Mouse (Mus musculus): ENCODE data around the gene Shq1.
A peak's percentile ranks its signal among the peaks of the same experiment; 100 is the strongest.

Gene Shq1

DNA sequence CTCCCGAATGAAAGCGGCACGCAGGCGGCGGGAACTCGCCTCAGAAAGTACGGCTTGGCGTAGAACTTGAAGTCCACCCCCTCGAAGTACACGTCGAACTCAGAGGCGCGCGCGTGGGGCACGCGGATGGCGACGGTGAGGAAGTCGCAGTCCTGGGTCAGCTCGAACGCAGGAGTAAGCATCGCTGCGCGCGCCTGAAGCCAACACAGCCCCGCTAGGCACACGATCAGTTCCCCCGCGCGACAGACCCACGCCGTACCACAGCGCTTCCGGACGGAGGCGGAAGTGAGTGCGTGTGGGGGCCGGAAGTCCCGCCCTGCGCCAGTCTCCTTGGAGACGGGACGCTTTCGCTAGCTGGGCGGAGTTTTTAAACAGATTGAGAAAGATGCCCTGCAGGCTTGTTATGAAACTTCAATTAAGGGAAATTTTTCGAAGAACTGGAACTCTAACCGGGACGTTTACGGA, at the start of gene Shq1:
Shq1 (minus strand) TSS at position 278 of the 465 bp plus-strand sequence.
- peak; percentile 84 for DNase-seq

- DNase-seq, result no peak
These were observed 49.1 kb upstream of the Shq1 start for GRCm38 (mm10) chr6:100720098-100720501.

- DNase-seq, result no peak
These were observed 45.9 kb upstream of the Shq1 start for GRCm38 (mm10) chr6:100716817-100717216.

- no peak for DNase-seq
These were observed 45.2 kb upstream of the Shq1 start for GRCm38 (mm10) chr6:100716152-100716551.

- DNase-seq, result no peak
These were observed 44.4 kb upstream of the Shq1 start for GRCm38 (mm10) chr6:100715296-100715828.

- DNase-seq, result no peak
These were observed 39.9 kb upstream of the Shq1 start for GRCm38 (mm10) chr6:100710866-100711265.

GRCm38 (mm10) chr6:100710170-100710569, 39.2 kb upstream of the Shq1 start:
- no peak for DNase-seq

- DNase-seq, result no peak
These were observed 38.5 kb upstream of the Shq1 start for GRCm38 (mm10) chr6:100709483-100709882.

DNA sequence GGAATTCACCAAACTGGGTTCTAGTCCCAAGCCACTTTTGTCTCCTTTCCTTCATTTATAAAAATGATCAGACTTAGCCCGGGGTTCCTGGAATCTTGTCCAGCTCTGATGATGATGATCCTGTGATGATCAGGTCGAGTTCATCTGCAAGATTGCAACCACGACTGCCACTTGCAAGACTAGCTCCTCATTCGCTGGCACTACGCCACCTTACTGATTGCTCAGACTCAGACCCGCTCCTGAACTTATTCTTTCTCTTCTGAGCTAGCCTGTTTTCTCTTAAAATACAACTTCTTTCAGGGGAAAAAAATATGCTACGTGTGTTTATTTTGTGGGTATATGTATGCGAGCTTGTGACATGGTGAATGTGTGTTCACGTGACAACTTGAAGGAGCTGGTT, 38.0 kb upstream of the Shq1 start:
- DNase-seq, result no peak

DNA sequence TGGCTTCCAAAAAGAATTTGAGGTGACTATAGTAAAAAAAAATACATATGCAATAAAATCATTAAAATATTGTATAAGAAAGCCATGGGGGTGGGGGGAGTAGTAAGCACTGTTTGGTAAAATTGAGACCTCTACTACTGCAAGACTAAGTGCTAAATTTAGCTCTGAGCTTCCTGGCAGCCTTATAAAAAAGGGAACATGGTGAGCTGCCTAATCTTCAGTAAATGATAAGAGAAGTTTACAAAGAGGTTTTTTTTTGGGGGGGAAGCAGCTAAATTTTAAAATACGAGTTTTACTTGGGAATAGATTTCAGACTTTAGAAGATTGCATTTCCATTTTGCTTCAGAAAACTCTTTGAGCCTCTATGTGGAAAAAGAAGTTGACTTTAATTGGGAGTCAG, 37.3 kb upstream of the Shq1 start:
- DNase-seq, result no peak

GRCm38 (mm10) chr6:100707557-100707956, 36.6 kb upstream of the Shq1 start:
- no peak for DNase-seq

DNA sequence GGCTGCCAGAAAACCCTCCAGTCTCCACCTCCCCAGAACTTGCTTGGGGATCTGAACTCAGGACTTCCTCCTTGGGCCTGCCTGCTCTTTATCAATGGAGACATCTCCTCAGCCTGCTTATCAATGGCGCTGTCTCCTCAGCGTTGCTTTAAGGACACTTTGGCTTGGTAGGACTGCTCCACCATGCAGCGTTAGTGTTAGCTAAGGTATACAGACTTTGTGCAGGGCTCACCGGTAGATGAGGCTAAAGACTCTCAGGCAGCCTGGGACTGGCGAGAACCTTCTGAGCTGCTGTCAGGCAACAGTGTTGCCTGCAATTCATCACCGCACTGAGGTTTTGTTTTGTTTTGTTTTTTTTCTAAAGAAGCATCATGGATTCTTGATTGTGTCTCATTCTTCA, 35.9 kb upstream of the Shq1 start:
- DNase-seq, result no peak

DNA sequence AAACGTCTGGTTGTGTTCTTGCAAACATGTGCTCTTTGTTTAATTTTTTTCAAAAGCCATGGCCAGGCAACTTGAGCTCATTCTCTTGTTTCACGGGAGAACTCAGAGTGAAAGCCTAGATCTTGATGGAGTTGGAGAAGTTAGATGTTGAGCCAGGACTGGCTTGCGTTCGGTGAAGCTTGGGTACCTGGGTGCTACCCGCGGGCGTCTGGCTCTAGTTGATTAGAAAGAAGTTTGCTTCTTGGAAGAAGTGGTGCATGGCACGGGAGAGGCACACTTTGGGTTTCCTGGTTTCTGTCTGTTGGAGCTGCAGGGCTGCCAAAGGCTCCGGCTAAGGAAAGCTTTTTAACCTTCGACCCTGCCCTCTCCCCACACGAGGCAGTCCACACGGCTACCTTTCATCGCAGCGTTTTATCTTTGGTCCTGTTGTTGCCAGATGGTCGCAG, 34.4 kb upstream of the Shq1 start:
- DNase-seq, result no peak

DNA sequence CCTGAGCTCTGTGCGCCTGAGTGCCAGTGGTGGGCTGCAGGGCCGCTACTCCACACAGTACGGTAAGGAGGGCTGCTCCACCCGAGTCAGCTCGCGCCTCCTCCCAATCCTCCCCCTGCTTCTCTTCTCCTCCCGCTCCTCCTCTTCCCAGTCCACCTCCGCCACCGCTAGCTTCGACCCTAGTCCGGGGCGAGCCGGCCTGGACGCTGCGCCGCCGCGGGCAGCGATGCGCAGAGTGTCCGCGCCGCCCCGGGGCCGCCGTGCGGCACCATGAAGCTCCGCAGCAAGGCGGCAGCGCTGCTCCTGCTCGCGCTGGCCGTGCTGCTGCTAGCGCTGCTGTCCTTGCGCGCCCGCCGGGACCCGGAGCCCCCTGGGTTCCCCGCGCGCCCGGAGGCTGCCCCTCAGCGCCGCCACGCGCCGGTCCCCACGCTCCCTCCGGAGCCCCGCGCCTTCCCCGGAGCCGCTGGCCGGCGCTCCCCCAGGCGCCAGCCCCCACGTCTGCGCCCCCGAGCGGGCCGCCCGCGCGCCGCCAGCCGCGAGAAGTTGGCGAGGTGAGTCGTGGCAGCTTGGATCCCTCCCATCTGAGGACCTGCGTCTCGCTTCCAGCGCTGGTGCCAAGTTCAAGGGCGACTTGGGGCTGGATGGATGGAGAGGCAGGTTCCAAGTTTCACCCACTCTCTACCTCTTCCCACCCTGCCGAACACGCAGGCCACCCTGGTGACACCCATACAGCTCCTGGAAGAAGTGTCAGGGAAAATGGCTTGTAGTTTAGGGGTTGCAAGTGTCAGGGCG, 33.8 kb upstream of the Shq1 start, which contains the start of gene Gxylt2:
Gxylt2 (plus strand) TSS at position 161 of the 792 bp plus-strand sequence.
- no peak for DNase-seq

DNA sequence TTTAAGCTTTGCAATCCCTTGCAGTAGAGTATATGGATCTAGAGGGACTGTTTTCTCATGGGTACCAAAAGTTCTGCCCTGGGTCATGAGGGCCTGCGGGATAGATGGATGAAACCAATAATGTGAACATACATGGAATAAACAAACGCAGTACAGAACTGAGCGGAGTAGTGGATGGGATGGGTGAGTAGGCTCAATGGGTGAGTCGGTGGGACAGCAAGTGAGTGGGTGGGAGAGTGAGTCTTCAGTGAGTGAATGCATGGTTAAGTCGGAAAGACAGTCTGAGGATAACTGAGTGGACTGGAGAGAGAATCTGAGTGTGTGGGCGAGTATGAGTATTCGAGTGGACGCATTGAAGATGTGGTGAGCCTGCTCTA, 33.2 kb upstream of the Shq1 start:
- DNase-seq, result no peak

DNA sequence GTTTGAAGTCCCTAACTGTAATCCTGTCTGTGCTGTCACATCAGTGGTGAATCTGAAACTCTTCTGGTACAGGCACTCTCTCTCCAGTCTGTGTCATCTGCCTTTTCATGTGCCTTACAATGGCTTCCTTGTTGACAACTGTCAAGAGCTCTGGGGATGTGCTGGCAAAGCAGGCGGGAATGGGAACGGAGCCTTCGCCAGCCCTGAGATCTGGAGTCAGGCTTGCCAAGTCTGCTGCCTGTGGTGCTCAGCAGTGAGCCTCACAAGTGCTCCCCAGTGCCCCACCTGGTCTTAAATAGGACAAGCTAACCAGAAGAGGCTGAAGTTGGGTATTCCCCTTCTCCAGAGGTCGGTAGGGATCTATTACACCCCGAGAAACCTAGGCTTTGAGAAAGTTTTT, 29.8 kb upstream of the Shq1 start:
- DNase-seq, result peak; percentile 9

GRCm38 (mm10) chr6:100699986-100700385, 29.0 kb upstream of the Shq1 start:
- no peak for DNase-seq

GRCm38 (mm10) chr6:100686341-100686740, 15.4 kb upstream of the Shq1 start:
- no peak for DNase-seq

- no peak for DNase-seq
These were observed 7.7 kb upstream of the Shq1 start for GRCm38 (mm10) chr6:100678636-100679035.

- no peak for DNase-seq
These were observed 5.5 kb upstream of the Shq1 start for GRCm38 (mm10) chr6:100676461-100676860.

GRCm38 (mm10) chr6:100674974-100675373, 4.0 kb upstream of the Shq1 start:
- no peak for DNase-seq

DNA sequence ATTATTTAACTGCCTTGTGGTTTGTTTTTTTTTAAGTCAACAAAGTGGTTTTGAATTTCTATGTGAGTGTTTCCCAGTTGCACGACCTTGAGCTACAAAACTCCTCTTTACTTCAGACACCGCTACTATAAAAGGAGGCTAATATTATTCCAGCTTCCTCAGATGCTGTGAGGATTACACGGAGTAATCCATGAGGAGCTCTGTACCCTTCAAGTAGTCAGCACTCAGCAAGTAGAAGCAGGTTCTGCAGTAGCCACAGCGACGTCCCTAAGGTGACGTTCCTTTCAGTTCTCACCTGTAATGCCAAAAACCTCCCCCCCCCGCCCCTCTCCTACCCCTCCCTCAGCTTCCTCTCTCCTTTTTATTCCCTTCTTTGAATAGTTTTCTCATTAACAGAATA, 444 bp upstream of the Shq1 start:
- DNase-seq, result no peak

DNA sequence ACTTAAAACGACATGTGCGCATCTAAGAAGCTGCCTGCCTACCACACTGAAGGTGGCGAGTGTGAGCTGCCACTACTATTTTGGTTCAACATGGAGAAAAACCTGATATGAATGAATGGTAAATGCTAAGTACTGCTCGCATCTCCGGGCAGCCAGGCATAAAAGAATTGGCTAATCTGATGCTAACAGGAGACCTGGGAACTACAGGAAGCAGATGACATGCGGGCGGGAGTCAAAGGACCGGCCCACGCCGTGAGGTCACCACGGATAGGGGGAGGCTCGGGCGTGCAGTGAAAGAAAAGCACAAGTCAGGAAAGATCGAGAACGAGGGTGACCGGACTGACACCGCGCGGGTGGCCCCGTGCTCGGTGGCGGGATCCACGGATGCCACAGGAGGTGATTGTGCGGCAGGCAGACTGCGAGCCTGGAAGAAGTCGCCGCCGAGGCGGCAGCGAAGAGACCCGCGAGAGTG, 551 bp downstream of the Shq1 start:
- peak; percentile 65 for DNase-seq

DNA sequence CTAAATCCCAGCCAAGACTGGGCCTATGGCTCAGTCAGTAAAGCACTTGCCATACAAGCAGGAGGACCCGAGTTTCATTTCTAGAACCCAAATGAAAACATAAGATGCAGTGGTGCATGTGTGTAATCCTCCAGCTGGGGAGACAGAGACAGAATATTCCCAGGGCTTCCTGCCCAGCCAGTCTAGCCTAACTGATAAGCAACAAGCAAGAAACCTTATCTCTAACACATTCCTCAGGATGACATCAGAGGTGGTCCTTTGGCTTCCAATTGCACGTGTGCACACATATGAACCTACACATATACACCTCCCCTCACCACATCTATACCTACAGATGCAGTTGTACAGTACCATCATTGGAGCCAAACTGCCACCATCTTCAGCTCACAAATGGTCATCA, 2.1 kb downstream of the Shq1 start:
- DNase-seq, result no peak

Measured in cerebellum, adult 11-12 months (tissue).